Mouse (Mus musculus) erythroblast, embryonic 14.5 days (primary cell): ENCODE results near the gene Cped1.

ENCODE experiments used
- GATA1 ChIP-seq: IDR thresholded peaks from 2 replicates; pipeline ENCODE4 v1.6.1; 2012; ENCODE audit warnings: low read length, inconsistent platforms, mixed read lengths
- TAL1 ChIP-seq: IDR thresholded peaks from 3 replicates; pipeline ENCODE4 v1.6.1; 2012; ENCODE audit warnings: low read length, inconsistent platforms, mixed read lengths

DNA sequence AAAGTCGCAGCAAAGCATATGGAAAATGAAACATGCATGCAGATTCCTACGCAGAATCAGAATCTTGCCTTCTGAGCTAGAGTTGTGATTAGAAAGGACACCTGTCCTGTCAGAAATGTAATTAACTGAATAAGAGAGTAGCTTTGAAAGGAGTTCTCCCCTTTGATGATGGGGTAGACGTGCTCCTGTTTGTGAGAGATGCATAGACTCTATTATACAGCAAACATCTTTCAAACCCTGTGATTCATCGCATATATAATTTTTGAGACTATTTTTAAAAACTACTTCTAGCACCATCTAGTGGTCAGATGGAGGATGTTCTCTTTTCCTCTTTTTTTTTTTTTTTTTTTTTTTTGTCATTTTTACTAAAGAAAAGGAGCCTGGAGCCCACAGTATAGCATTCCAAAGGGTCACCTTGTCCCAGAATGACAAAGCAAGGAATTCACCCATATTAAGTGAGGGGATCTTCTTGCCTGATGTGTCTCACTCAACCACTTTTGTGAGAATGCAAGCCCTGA, 85.7 kb downstream of the Cped1 start:
- TF ChIP-seq GATA1 (no peak), TAL1 (no peak)
